Mouse (Mus musculus) cerebellum, postnatal 36 days (tissue): ENCODE data around the gene Ctbp2.

Experiments
- DNase-seq, 2 experiments: peaks; one replicate each; pipeline ENCODE4 v3.0.0; 2021 to 2022; ENCODE audit warnings: mixed read lengths in 2 of 2

Ctbp2 gene

DNA sequence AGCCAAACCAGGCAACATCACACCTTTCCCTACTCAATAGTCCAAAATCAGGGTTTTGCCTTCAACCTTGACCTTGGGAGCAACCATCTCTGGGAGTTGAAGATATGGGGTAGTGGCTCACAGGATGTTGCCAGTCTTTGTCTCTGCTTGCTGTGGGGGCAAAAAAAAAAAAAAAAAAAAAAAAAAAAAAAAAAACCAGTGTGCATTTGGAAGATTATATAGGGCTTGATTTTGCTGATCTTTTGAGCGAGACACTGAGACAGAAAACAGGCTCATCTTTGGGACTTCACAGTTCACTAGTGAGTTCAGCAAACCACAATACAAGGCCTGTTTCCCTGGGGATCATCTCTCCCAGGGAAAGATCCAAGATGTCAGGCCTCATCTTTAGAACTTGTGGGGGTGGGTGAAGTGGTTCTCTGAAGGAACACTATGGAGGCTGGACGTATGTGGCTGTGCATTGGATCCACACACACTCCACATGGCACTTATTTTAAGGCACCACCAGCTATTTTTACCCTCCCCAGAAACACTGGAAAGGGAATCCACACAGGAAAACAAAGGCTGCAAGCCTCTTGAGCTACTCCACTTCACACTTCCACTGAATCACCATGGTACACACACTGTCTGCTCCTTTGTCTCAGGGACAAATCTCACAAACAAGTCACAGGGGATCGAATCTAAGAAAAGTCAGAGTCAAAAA lies 84.4 kb downstream of the Ctbp2 start:
- DNase-seq, result no peak

DNA sequence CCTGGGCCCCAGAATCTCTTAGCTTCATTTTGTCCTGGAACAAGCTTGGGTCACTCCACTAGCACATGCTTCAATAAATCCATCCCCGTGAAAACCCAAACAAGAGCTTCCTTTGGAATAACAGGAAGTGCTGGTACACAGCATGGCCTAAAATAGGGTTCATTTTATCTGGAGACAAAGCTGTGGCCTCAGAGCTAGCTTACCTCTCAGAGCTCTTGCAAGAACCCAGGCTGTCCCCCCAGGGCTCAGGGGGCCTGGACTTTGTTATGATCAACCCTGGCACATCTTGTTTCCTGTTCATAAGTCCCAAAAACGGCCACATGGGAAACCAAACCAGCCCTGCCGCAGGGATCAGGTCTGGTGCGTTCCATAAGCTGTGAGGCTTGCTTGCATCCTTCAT lies 86.5 kb downstream of the Ctbp2 start:
- DNase-seq, result no peak

DNA sequence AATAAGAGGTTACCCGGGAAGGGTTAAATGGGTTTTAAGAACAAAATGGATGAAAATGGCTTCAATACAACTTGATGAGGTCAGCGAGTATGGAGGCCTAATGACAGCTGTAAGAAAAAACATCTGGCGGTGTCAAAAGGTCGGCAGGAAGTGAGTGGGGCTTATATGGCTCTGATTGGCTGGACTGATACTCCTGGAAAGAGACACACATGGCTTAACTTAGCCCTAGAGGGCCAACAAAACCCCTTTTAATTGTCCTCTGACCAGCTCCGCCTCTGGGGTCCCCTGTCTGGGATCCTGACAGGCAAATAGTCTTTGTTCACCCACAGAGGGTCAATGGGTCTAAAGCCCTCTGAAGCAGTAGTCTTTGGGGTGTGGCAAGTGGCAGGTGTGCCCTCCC lies 86.9 kb downstream of the Ctbp2 start:
- no peak for DNase-seq

DNA sequence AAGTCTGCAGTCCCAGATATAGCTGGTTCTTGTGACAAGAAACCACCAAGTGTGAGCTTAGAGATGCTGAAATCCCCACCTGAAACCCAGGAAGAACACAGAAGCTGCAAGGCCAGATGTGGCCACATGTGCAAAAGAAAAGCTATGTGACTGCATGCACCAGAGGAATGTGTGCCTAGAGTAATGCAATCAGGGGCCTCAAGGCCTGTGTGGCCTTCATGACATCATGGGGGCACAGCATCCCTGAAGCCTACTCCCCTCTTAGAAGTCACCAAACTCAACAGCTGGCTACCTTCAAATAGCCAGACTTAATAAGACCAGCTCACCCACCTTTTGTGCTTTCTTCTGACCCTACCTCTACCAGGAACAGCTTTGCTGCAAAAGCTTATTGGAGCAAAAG lies 88.3 kb downstream of the Ctbp2 start:
- DNase-seq, result no peak

DNA sequence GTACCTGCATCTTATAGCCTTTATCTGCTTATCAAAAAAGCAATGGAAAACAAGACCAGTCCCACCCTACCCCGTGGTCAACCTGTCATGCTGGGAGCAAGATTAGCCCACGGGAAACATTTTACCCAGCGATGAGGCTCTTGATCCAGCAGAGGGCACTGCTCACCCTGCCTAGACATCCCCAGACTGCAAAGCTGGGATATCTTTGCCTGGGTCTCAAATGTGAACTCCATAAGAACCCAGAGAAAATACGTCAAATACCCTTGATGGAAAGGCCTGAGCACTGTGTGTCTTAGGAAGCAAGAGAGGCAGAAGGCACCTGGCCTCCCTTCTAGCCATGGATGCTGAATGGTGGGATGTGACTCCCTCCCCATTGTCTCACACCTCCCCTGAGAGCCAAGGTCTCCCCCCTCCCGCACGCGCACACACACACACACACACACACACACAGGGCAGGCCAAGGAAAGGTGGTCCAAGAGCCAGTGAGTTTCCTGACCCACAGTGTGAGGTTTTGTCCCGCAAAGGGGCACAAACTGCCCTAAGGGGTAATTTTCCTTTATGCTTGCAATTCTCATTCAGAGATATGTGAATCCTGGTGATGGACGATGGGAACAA lies 91.5 kb downstream of the Ctbp2 start:
- DNase-seq, result peak; percentile 65 to 76

DNA sequence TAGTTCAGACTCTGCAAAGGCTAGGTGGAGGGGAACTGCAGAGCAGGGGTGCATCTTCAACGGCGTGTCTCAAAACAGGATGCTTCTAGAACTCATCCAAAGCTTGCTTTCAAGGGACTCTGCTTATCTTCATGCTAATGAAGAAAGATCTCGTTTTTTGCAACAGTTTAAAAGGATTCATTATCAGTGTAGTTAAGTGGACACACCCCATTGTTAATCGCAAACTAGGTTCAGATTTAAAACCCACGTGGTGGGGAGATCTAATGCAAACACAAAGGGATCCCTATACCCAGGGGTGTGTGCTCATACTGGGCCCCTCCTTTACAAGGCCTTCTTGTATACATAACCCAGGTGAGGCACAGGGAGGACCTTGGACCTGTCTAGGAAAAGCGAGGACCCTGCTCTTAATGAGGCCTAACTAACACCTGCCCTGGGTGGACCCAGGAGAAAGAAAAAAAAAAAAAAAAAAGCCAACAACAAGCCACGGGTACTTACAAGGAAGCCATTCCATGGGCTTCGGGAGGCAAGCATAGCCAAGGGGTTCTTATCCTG lies 94.6 kb downstream of the Ctbp2 start:
- no peak for DNase-seq

DNA sequence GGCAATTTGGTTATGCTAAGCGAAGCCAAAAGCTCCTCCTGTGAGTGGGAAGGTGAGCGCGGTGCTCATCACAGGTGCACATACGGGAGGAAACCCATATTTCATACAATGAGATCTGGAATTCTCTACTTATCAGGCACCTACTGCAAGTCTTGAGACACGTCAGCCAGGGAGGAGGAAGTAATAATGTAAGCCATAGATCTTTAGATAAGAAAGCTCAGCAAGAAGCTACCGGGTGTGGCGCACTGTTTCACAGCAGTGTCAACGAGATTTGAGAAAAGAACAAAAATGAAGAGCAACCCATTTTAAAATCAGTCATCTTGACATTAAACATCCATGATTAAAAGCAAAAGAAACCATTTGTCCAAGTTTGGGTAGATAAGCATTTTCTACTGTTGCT lies 95.2 kb downstream of the Ctbp2 start:
- DNase-seq, result no peak

DNA sequence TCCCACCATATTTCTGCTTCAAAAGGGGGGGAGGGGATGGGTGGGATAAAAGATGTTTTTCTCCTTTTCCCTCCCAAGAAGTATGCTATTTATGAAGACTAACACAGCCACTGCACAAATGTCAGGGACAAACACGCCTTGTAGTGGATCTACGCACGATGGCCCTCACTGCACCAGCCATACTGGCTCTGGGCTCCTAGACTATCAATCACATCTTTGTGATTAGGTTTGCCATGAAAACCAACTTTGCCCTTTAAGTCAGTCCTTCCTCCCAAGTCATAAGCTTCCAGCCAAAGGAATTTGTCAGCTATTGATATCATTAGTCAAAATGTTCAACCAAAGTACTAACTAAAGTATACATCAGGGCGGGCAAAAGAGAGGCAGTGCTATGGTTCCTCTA lies 96.2 kb downstream of the Ctbp2 start:
- DNase-seq, result no peak

DNA sequence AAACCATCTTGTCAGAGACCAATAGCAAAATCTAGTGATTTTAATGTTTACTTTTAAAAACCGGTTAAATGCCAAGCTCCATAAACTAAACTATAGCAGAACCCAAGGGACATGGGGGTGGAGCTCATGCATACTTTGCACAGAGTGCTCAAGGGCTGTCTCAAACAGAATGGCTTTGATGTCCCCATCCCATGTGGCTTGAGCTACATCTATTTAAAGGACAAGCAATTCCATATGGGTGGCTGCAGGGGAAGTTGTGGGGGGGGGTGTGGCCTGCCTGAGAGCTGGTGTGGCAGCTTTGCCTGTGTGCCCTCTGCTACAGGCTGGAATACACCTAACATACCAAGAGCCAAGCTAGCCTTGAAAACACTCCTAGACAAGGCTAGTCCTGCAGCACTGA lies 99.5 kb downstream of the Ctbp2 start:
- no peak for DNase-seq

DNA sequence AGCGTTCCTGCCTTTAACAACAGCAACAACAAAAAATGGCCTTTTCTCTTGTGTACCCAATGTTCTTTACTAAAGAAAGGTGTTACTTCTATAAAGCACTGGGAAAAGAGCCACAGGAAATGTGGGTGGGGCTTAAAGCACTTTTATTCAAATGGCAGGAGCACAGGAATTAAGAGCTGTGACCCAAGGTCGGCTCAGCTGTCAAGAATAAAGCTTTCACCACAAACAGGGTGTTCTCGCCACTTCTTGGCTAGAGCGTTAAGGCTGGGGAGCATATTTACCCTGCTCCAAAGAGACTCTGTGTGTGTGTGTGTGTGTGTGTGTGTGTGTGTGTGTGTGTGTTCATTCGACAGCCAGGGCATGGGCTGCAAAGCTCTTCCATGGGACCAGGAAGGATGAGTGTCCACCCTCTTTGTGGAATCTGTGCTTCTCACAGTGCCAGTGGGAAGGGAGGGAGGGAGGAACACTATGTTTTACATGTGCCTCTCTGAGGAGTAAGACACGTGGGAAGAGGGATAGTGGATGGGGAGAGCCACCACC lies 104.6 kb downstream of the Ctbp2 start:
- no peak for DNase-seq

DNA sequence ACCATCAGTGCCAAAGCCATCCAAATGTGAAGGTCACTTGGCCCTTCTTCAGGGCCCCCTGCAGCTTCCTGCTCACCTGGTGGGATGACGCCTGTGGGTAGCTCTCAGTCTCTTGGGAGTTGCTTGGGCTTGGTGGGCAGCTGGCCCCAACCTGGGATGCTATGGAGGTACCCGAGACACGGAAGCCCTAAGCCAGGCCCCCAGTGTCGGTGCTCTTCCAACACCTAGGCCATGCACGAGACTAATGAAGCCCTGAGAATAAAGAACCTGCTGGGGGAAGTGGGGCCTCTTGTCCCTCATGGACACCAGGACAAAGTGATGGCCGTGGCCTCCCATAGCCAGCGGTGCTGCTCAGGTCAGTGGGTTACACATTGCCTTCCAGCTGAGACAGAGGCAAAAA lies 105.2 kb downstream of the Ctbp2 start:
- no peak for DNase-seq

DNA sequence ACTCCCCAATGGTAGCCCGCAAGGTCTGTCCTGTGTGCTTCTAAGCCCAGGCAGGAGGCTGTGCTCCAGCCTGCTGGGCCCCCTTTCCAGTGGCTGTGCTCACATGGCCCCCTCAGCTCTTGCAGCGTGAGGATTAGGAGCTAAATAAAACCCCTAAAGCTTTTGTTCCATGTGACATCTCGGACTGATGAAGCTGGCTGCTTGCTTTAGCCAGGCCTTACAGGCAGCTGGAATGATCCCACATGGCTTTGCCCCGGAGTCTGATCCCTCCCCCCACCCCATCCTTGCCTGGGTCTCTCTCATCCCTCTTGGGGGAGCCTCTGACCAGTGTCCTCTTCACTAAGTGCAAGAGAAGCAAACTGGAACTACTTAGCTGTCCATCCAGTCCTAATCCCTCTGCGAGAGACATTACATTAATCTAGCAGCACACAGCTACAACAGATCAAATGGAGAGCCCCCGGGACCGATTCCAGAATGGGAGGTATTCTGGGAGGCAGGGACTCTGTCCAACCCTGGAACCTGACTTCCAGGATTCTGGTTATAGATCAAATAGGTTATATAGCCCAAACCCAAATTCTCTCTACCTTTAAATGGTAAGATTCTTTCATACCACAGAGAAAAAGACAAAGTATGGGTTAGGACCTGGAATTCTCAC lies 108.6 kb downstream of the Ctbp2 start:
- DNase-seq, result no peak

DNA sequence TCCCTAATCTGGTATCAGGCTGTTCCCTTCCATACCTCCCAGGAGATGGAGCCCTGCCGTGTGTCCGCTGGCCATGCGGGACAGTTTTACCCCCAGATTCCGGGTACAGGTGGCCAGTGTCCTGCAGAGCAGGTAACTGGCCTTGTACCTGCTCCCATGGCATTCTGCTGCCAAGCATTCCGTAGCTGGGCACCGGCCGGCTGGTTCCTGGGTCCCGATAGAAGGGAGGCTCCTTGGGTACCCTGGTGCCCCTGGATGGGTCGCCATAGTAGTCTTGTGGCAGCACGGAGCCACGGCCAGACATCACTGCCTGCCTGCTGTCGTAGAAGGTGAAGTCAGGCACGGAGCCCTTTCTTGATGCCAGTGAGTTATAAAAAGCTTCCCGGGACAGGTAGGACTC lies 109.5 kb downstream of the Ctbp2 start:
- DNase-seq, result no peak

DNA sequence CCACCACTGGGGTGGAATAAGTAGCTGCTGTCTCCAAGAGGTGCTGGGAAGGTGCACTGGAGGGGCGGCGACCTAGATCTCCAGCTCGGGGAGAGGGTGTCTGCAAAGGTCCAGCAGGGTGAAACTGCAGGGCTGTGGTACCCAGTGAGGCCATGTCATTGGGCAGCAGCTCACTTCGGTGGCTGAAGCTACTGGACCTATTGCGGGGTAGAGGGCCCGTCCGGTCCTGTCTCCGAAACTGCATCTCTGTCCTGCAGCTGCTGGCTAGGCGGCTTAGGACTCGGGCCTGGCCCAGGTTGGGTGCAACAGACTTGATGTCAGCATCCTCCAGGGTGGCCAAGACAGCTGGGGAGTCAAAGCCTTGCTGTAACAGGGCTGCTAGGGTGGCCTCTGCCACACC lies 110.2 kb downstream of the Ctbp2 start:
- no peak for DNase-seq

DNA sequence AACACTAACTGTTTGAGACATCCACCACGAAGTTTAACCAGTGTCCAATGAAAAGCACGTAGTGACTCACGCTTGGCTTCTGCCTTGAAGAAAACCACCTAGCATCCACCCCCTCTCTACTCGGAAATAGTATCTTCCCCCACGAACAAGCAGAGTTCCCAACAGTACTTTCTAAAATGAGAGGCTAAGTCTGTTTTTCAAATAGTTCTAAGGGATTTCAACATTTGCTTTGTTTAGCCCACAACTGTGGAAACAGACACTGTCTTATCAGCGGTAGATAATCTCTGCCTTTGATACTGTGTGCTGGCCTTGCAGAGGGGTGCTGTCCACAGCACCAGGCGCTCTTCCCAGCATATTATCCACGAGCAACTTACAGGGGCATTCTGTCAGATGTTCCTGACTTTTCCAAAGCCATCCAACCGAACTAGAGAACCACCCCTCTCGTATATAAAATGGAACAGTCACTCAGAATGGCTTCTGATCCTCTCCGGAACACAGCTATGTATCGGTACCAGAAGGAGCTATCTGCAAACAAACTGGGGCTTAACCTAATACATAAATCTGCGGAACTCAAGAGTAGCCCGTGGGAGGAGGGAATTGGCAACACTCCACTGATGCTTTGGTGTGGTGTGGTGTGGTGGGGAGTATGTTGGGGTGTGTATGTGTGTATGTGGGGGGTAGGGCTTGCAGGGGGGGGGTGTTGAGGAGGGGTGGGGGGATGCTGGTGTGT lies 111.4 kb downstream of the Ctbp2 start:
- DNase-seq, result no peak

DNA sequence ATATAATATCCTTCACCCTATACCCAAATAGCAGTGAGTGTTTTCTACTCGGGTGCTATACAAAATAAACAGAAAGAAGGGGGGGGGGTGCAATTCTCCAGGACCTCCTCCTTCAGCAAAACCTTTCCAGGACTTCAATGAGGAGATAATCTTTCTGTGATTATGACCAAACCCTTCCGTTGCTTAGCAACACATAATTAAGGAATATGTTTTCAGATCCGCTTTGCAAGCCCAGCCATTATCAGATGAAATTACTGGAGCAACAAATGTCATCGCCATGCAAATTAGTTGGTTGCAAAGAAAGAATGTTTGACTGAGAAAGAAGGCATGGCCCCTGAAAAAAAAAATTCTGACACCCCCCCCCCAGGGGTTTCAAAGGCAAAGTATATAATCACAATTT lies 112.5 kb downstream of the Ctbp2 start:
- DNase-seq, result no peak

DNA sequence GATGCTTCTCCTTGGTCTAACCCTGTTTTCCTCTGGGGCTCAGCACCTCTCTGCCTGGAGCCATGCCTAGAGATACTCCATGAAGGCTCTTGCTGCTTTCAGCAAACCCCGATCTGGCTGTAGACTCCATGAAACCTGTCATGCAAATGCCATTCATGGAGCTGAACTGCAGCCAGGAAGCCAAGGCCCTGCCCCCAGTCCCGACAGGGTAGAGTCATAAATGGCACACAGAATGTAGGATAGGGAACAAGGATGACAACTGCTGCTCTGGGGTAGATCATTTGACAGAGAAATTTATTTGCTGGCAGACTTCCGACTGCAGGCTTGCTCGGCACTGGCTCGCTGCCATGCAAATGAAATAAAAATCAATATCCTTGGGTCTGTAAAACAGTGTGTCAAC lies 113.0 kb downstream of the Ctbp2 start:
- DNase-seq, result peak; percentile 64 to 67

DNA sequence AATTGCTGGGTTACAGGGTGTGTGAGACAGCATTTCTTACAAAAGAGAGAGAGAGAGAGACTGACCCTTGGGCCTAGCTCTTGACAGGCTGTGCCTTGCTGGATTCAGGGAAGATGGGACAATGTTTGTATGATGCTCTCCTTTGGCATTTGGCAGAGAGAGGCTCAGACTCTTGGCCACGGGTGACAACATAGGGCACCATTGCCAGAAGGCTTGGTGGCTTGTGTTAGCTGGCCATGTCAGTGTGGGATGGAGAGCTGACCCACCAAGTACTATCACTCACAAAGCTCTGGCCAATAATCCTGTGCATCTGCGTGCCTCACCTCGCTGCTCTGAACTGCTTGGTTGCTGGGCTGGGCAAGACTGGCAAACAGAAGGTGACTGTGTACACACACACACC lies 113.7 kb downstream of the Ctbp2 start:
- DNase-seq, result peak in 1 of 2 experiments; percentile 46

DNA sequence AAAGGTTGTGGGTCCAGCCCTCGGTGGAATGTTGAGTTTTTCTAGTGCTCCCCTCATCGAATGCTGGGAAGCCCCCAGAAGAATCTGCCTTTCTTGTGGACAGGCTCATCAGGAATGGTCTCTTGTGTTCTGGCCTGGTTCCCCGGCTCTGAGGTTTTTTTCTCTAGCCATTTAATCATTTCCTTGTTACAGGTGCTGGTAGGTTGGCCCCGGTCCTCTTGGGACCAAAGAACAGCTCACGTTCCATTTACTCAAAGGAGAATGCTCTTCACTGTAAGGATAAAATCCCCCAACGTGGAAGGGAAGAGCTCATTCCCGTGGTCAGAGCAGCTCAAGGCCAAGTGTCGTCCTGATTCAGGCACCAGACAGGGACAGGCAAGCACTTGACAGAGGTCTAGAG lies 114.5 kb downstream of the Ctbp2 start:
- no peak for DNase-seq

DNA sequence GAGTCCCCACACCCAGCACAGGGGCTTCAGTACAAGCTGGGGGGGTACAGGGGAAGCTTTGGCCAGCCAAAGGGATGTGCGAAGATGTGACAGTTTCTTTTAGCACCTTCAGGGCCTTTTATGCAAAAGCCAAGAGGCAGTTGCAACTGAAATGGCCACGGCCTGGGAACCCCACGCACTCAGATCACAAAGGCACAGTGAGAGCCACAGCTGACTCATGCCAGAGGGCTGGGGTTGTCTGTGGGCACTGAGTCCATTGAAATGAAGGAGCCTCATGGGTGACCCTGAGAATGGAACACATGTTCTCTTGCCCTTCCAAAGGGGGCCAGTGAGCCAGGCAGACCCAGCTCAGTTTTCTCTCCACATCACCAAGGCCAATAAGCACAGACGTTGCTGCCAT lies 115.5 kb downstream of the Ctbp2 start:
- no peak for DNase-seq

DNA sequence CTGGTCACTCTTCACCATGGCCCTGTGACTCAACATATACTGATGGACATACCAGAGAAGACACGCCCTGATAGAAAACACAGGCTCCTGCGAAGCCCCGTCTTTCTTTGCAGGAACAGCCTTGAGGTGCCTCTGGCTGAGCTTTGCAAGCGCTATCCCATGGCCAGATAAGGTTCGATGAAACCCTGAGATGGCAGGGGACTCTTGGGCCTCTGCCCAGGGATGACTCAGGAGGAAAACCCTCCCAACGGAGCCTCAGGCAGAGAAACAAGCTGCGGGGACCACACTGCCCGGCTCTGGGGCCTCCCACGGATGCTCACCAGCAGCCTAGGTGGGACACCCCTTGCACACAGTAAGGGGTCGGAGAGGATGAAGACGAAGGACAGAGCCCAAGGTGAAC lies 116.8 kb downstream of the Ctbp2 start:
- peak; percentile 61 to 70 for DNase-seq

DNA sequence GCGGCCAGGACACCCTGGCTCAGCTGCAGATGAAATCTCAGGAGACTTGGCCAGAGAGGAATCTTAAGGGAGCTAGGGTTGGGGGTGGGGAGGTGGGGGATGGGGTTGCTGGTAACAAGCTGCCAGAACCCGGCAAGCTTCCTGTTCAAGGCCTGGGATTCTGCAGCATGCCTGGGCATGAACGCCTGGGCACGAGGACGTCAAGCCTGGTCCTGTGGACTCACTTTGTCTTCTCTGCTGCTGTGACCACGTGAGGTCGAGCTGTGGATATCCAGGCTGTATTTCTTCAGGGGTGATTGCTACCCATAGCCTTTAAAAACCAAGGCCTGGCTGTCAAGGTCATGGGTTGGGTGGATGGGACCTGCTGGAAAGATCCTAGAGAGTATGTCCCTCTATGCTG lies 118.4 kb downstream of the Ctbp2 start:
- DNase-seq, result no peak

DNA sequence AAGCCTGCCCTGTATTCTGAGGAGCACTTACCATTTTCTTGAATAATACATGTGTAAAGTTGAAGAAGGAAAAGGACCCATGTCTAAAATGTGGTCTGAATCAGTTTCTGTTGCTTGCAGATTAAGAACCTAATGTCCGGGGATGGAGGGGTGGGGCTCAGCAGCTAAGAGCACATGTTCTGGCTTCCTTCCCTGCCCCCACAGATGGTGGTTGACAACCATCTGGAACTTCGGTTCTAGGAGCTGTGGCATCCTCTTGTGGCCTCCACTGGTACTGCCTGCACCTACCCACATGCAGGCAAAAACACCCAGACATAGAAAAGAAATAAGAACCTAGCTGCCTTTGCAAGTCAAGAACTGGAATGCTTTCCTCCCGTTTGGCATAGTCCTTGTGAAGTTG lies 120.7 kb downstream of the Ctbp2 start:
- peak; percentile 93 to 96 for DNase-seq
